In the genomic region with DNA sequence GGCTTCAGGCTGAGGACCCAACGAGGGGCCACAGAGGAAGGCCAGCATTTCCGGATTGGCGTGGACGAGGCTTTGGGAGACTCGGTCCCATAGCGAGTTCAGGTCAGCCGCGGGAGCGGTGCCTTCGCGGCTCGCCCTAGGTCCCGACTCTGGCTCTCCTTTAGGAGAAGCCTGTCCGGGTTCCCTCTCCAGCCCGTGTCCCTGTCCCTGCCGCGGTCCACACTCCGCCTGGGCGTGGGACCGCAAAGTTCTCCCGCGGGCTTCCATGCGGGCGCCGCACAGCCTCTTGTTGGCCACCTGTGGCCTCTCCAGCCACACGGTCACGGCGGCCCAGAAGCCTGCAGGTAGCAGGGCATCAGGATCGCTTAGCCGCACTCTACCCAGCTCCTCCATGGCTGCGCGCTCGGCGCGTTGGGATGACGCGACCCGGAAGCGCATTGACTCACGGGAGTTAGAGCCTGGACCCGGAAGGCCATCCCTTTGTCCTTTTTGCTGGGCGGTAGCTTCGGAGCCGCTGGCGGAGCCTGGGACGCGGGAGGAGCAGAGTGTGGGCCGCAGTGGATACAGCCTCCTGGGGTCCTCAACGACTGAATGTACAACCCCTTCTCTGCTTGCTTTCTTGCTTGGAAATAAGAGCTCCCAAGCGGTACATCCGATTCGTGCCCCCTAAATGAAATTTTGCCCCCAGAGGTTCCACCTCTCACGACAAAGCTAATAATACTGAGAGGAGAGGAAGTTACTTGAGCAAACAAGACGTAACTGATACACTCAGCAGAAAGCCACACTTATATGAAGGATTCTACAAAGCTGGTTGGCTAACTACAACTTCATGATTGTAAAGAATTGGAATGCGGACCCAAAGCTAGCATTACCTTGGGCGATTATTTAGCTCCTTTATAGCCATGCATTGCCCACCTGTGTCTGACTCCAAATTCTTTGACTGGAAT, we compare ENCODE assay signal across 8 mouse cellular contexts. TPM values are rescaled to one million over a fixed set of nuclear protein-coding genes. Genes with fewer than 3 reads are reported as not detected.
A peak's percentile ranks its signal among the peaks of the same experiment; 100 is the strongest.
DNase-seq lines count a peak whose midpoint lies in the region; ATAC-seq lines count a peak whose summit lies in the region.

A gene (minus strand): TSS at position 418 of the 947 bp plus-strand sequence.

- peak within 1 kb of the TSS; percentile 87 for H3K9ac ChIP-seq in heart, embryonic 14.5 days (ENCODE audit: low read length)
- peak within 1 kb of the TSS; percentile 90 for H3K9ac ChIP-seq in liver, embryonic 13.5 days
- peak within 1 kb of the TSS; percentile 90 for H3K9ac ChIP-seq in stomach, embryonic 16.5 days (ENCODE audit: low read length)

- no peaks in the 10 kb centered on the region for H3K9me3 ChIP-seq in heart, embryonic 14.5 days (ENCODE audit: control insufficient read depth, low read length)
- no peaks in the 10 kb centered on the region for H3K9me3 ChIP-seq in liver, embryonic 13.5 days (replicated peaks)
- H3K9me3 ChIP-seq in stomach, embryonic 16.5 days (replicated peaks; ENCODE audit: control insufficient read depth, low read length) = no peaks in the 10 kb centered on the region

- no peaks in the 10 kb centered on the region for H3K27me3 ChIP-seq in heart, embryonic 14.5 days (ENCODE audit: control insufficient read depth, insufficient read depth, low read length)
- no peaks in the 10 kb centered on the region for H3K27me3 ChIP-seq in liver, embryonic 13.5 days
- no peaks in the 10 kb centered on the region for H3K27me3 ChIP-seq in stomach, embryonic 16.5 days (ENCODE audit: control insufficient read depth, insufficient read depth, low read length)

- H3K4me3 ChIP-seq in heart, embryonic 14.5 days (ENCODE audit: control insufficient read depth in 1 of 2, insufficient read depth in 1 of 2, low read depth in 1 of 2, low read length in 2 of 2) = peak within 1 kb of the TSS; percentile 91
- H3K4me3 ChIP-seq in liver, embryonic 13.5 days (replicated peaks) = peak within 1 kb of the TSS; percentile 96
- peak within 1 kb of the TSS; percentile 78 for H3K4me3 ChIP-seq in stomach, embryonic 16.5 days (replicated peaks; ENCODE audit: low read length)

- peak within 1 kb of the TSS; percentile 76 to 80 for H3K27ac ChIP-seq in heart, embryonic 14.5 days (replicated peaks in 1 of 2; ENCODE audit: control insufficient read depth in 1 of 2, insufficient read depth in 1 of 2, low read depth in 2 of 2, low read length in 2 of 2)
- H3K27ac ChIP-seq in liver, embryonic 13.5 days = peak within 1 kb of the TSS; percentile 58
- H3K27ac ChIP-seq in stomach, embryonic 16.5 days (ENCODE audit: low read length) = peak within 1 kb of the TSS; percentile 79

- DNase-seq in CD4-positive helper T cell, adult 2 months (ENCODE audit: low read depth, low spot score) = peak; percentile 89
- peak; percentile 78 for DNase-seq in brain, embryonic 18.5 days (ENCODE audit: low read depth, low spot score)
- DNase-seq in kidney, postnatal 14 days = peak; percentile 95
- peak; percentile 80 for DNase-seq in liver, embryonic 13.5 days
- DNase-seq in neural tube, embryonic 10.5 days (ENCODE audit: extremely low spot score, low spot score) = peak; percentile 94

- H3K36me3 ChIP-seq in heart, embryonic 14.5 days (ENCODE audit: control insufficient read depth, insufficient read depth, low read length) = peaks cover 39% of the 10 kb centered on the region
- H3K36me3 ChIP-seq in liver, embryonic 13.5 days = peaks cover 36% of the 10 kb centered on the region
- peaks cover 16% of the 10 kb centered on the region for H3K36me3 ChIP-seq in stomach, embryonic 16.5 days (ENCODE audit: control insufficient read depth, insufficient read depth, low read length)

- H3K4me2 ChIP-seq in heart, embryonic 14.5 days (ENCODE audit: low read length) = peak within 1 kb of the TSS; percentile 87
- peak within 1 kb of the TSS; percentile 90 for H3K4me2 ChIP-seq in liver, embryonic 13.5 days
- peak within 1 kb of the TSS; percentile 85 for H3K4me2 ChIP-seq in stomach, embryonic 16.5 days (ENCODE audit: low read depth, low read length)

- H3K4me1 ChIP-seq in heart, embryonic 14.5 days (ENCODE audit: control insufficient read depth in 2 of 2, insufficient read depth in 2 of 2, low read length in 2 of 2) = peaks cover 4 to 11% of the 10 kb centered on the region in 2 experiments
- peaks cover 15% of the 10 kb centered on the region for H3K4me1 ChIP-seq in liver, embryonic 13.5 days (replicated peaks)
- peaks cover 12% of the 10 kb centered on the region for H3K4me1 ChIP-seq in stomach, embryonic 16.5 days (ENCODE audit: control insufficient read depth, insufficient read depth, low read length)

- peak; percentile 98 for ATAC-seq in erythroid progenitor cell, adult 5-6 weeks (replicated peaks; ENCODE audit: low FRiP score, poor library complexity, severe bottlenecking)
- peak; percentile 90 for ATAC-seq in heart, embryonic 14.5 days (ENCODE audit: insufficient number of reproducible peaks, insufficient read depth, low FRiP score, low read depth)
- ATAC-seq in liver, embryonic 13.5 days (ENCODE audit: low read depth) = peak; percentile 95
- ATAC-seq in stomach, embryonic 16.5 days (ENCODE audit: insufficient read depth, low FRiP score) = peak; percentile 96

- 4% methylated on average over 56 of the region's 56 CpGs for WGBS in heart, embryonic 14.5 days
- WGBS in liver, embryonic 13.5 days (ENCODE audit: insufficient replicate concordance) = 3% methylated on average over 56 of the region's 56 CpGs
- 3% methylated on average over 56 of the region's 56 CpGs for WGBS in stomach, embryonic 16.5 days

RNA-seq across cellular contexts. Expression of the gene that starts here (rescaled TPM):
- 5.0 and 6.5 TPM in 2 replicates for total RNA-seq in erythroid progenitor cell, adult 5-6 weeks (2015; ENCODE audit: low replicate concordance)
- total RNA-seq in erythroid progenitor cell, adult 5-6 weeks (2017; ENCODE audit: low replicate concordance) = 1.4 and 4.1 TPM in 2 replicates
- 4.7 and 5.0 TPM in 2 replicates for polyA plus RNA-seq in heart, embryonic 14.5 days (2014; fragmentation: Nextera tagmentation; extraction: Ambion mirVana)
- polyA plus RNA-seq in liver, embryonic 13.5 days (2015; fragmentation: Nextera tagmentation; extraction: Ambion mirVana) = 3.1 and 3.4 TPM in 2 replicates
- 7.0 and 7.6 TPM in 2 replicates for polyA plus RNA-seq in stomach, embryonic 16.5 days (2015; fragmentation: Nextera tagmentation; extraction: Ambion mirVana)

Comparison
In these comparisons a context has a peak if more than half of its experiments do, and no peak if none do; other contexts are left out.
1. Peak in every context shown above with its lines: DNase-seq, ATAC-seq, H3K4me3 ChIP-seq and H3K27ac ChIP-seq.